Mouse (Mus musculus): ENCODE data around the gene Prkacb.

Gene Prkacb

GRCm38 (mm10) chr3:146679646-146680045 lies 133.1 kb downstream of the Prkacb start:
- in situ Hi-C loops (cut with MboI; ENCODE audit: low sequenced_read_pairs): no loop called here

Measured in CH12F3 (cell line).